Mouse (Mus musculus): ENCODE measurements at regions not wholly inside any gene's neighbourhood (a gene's known extent, or its start where the extent isn't known, plus 50 kb on each side); places are given as distances from the start of the nearest gene placed in this dataset.

GRCm38 (mm10) chr2:114923911-114924310, 269.1 kb upstream of the Dph6 start:
- no peak for TF ChIP-seq CTCF (IDR thresholded peaks at IDR 0.05; ENCODE audit: borderline replicate concordance, insufficient read depth, low read depth, low read length)
- TF ChIP-seq POLR2A (IDR thresholded peaks at IDR 0.05; ENCODE audit: borderline replicate concordance, insufficient read depth, low read length), result no peak
- H3K27me3 ChIP-seq (ENCODE audit: control insufficient read depth, insufficient read depth, low read length), result no peaks in the 10 kb centered on the region
- no peak overlapping the region for H3K4me3 ChIP-seq (replicated peaks; ENCODE audit: insufficient read depth, low read depth, low read length)
- no peaks in the 10 kb centered on the region for H3K4me1 ChIP-seq (ENCODE audit: control insufficient read depth, insufficient read depth, low read length)
- no peak overlapping the region for H3K27ac ChIP-seq (ENCODE audit: insufficient read depth, low read length)
- 86% methylated on average over 2 of the region's 2 CpGs for WGBS
- no peak for DNase-seq

- DNase-seq, result no peak
- H3K4me3 ChIP-seq (replicated peaks; ENCODE audit: insufficient read depth, low read depth, low read length), result no peak overlapping the region
- WGBS, result 77% methylated on average over 3 of the region's 3 CpGs
- H3K27me3 ChIP-seq (ENCODE audit: control insufficient read depth, insufficient read depth, low read length), result no peaks in the 10 kb centered on the region
- no peak overlapping the region for H3K27ac ChIP-seq (ENCODE audit: insufficient read depth, low read length)
- TF ChIP-seq POLR2A (IDR thresholded peaks at IDR 0.05; ENCODE audit: borderline replicate concordance, insufficient read depth, low read length), result no peak
- TF ChIP-seq CTCF (IDR thresholded peaks at IDR 0.05; ENCODE audit: borderline replicate concordance, insufficient read depth, low read depth, low read length), result no peak
- no peaks in the 10 kb centered on the region for H3K4me1 ChIP-seq (ENCODE audit: control insufficient read depth, insufficient read depth, low read length)
Measured at GRCm38 (mm10) chr2:114935436-114935835, 280.7 kb upstream of the Dph6 start.

GRCm38 (mm10) chr2:114938416-114939147, 283.8 kb upstream of the Dph6 start:
- DNase-seq, result no peak
- Histone ChIP-seq H3K27ac (ENCODE audit: insufficient read depth, low read length) (no peak overlapping the region), H3K4me1 (ENCODE audit: control insufficient read depth, insufficient read depth, low read length) (no peaks in the 10 kb centered on the region), H3K27me3 (ENCODE audit: control insufficient read depth, insufficient read depth, low read length) (no peaks in the 10 kb centered on the region), H3K4me3 (replicated peaks; ENCODE audit: insufficient read depth, low read depth, low read length) (no peak overlapping the region)
- TF ChIP-seq POLR2A (IDR thresholded peaks at IDR 0.05; ENCODE audit: borderline replicate concordance, insufficient read depth, low read length) (no peak), CTCF (IDR thresholded peaks at IDR 0.05; ENCODE audit: borderline replicate concordance, insufficient read depth, low read depth, low read length) (no peak)
- 56% methylated on average over 7 of the region's 7 CpGs for WGBS

- WGBS, result 79% methylated on average over 3 of the region's 3 CpGs
- no peaks in the 10 kb centered on the region for H3K27me3 ChIP-seq (ENCODE audit: control insufficient read depth, insufficient read depth, low read length)
- no peak overlapping the region for H3K4me3 ChIP-seq (replicated peaks; ENCODE audit: insufficient read depth, low read depth, low read length)
- DNase-seq, result no peak
- H3K4me1 ChIP-seq (ENCODE audit: control insufficient read depth, insufficient read depth, low read length), result no peaks in the 10 kb centered on the region
- no peak for TF ChIP-seq CTCF (IDR thresholded peaks at IDR 0.05; ENCODE audit: borderline replicate concordance, insufficient read depth, low read depth, low read length)
- no peak for TF ChIP-seq POLR2A (IDR thresholded peaks at IDR 0.05; ENCODE audit: borderline replicate concordance, insufficient read depth, low read length)
- H3K27ac ChIP-seq (ENCODE audit: insufficient read depth, low read length), result no peak overlapping the region
Measured at GRCm38 (mm10) chr2:114966111-114966510, 311.3 kb upstream of the Dph6 start.

GRCm38 (mm10) chr2:114968651-114969050, 313.9 kb upstream of the Dph6 start:
- H3K27ac ChIP-seq (ENCODE audit: insufficient read depth, low read length), result no peak overlapping the region
- TF ChIP-seq POLR2A (IDR thresholded peaks at IDR 0.05; ENCODE audit: borderline replicate concordance, insufficient read depth, low read length) (no peak), CTCF (IDR thresholded peaks at IDR 0.05; ENCODE audit: borderline replicate concordance, insufficient read depth, low read depth, low read length) (no peak)
- WGBS, result 24% methylated on average over 1 of the region's 1 CpGs
- no peak for DNase-seq
- no peaks in the 10 kb centered on the region for H3K27me3 ChIP-seq (ENCODE audit: control insufficient read depth, insufficient read depth, low read length)
- no peaks in the 10 kb centered on the region for H3K4me1 ChIP-seq (ENCODE audit: control insufficient read depth, insufficient read depth, low read length)
- no peak overlapping the region for H3K4me3 ChIP-seq (replicated peaks; ENCODE audit: insufficient read depth, low read depth, low read length)

- H3K4me1 ChIP-seq (ENCODE audit: control insufficient read depth, insufficient read depth, low read length), result no peaks in the 10 kb centered on the region
- DNase-seq, result no peak
- H3K4me3 ChIP-seq (replicated peaks; ENCODE audit: insufficient read depth, low read depth, low read length), result no peak overlapping the region
- H3K27ac ChIP-seq (ENCODE audit: insufficient read depth, low read length), result no peak overlapping the region
- no peaks in the 10 kb centered on the region for H3K27me3 ChIP-seq (ENCODE audit: control insufficient read depth, insufficient read depth, low read length)
- TF ChIP-seq POLR2A (IDR thresholded peaks at IDR 0.05; ENCODE audit: borderline replicate concordance, insufficient read depth, low read length), result no peak
Measured at GRCm38 (mm10) chr2:114993419-114993818, 338.7 kb upstream of the Dph6 start.

- Histone ChIP-seq H3K27ac (ENCODE audit: insufficient read depth, low read length) (no peak overlapping the region), H3K4me1 (ENCODE audit: control insufficient read depth, insufficient read depth, low read length) (no peaks in the 10 kb centered on the region), H3K27me3 (ENCODE audit: control insufficient read depth, insufficient read depth, low read length) (no peaks in the 10 kb centered on the region), H3K4me3 (replicated peaks; ENCODE audit: insufficient read depth, low read depth, low read length) (no peak overlapping the region)
- no peak for DNase-seq
- 88% methylated on average over 2 of the region's 2 CpGs for WGBS
- no peak for TF ChIP-seq CTCF (IDR thresholded peaks at IDR 0.05; ENCODE audit: borderline replicate concordance, insufficient read depth, low read depth, low read length)
- TF ChIP-seq POLR2A (IDR thresholded peaks at IDR 0.05; ENCODE audit: borderline replicate concordance, insufficient read depth, low read length), result no peak
Measured at GRCm38 (mm10) chr2:114993882-114994281, 339.1 kb upstream of the Dph6 start.

GRCm38 (mm10) chr2:114994691-114995347, 340.1 kb upstream of the Dph6 start:
- Histone ChIP-seq H3K27me3 (ENCODE audit: control insufficient read depth, insufficient read depth, low read length) (no peaks in the 10 kb centered on the region), H3K4me3 (replicated peaks; ENCODE audit: insufficient read depth, low read depth, low read length) (no peak overlapping the region), H3K27ac (ENCODE audit: insufficient read depth, low read length) (no peak overlapping the region), H3K4me1 (ENCODE audit: control insufficient read depth, insufficient read depth, low read length) (no peaks in the 10 kb centered on the region)
- TF ChIP-seq POLR2A (IDR thresholded peaks at IDR 0.05; ENCODE audit: borderline replicate concordance, insufficient read depth, low read length) (no peak), CTCF (IDR thresholded peaks at IDR 0.05; ENCODE audit: borderline replicate concordance, insufficient read depth, low read depth, low read length) (no peak)
- no peak for DNase-seq
- WGBS, result 71% methylated on average over 2 of the region's 2 CpGs
